Mouse (Mus musculus) heart, embryonic 12.5 days (tissue): ENCODE results near the gene Scgb1a1. TPM values are rescaled to one million over a fixed set of nuclear protein-coding genes. Genes with fewer than 3 reads are reported as not detected.

Experiments
- ATAC-seq: fragments of 200-750 bp; cut with Nextera tagmentation; 2 replicates; pipeline ENCODE4 v1.8.0; 2017; ENCODE audit warnings: moderate TSS enrichment, moderate library complexity; ENCODE audit not compliant: insufficient number of reproducible peaks, low FRiP score
- H3K27ac ChIP-seq: fragments of 300-500 bp; sonication (generic); 2 replicates; pipeline ENCODE4 v1.5.1; 2016; ENCODE audit warnings: mild to moderate bottlenecking, moderate library complexity; ENCODE audit not compliant: poor library complexity, severe bottlenecking
- H3K27me3 ChIP-seq: fragments of 300-500 bp; sonication (generic); replicated peaks from 2 replicates; pipeline ENCODE4 v1.6.1; 2016; ENCODE audit warnings: mild to moderate bottlenecking, moderate library complexity
- H3K36me3 ChIP-seq: fragments of 300-500 bp; sonication (generic); 2 replicates; pipeline ENCODE4 v1.6.1; 2016; ENCODE audit warnings: mild to moderate bottlenecking, moderate library complexity
- H3K4me1 ChIP-seq: fragments of 300-500 bp; sonication (generic); replicated peaks from 2 replicates; pipeline ENCODE4 v1.6.1; 2016; ENCODE audit warnings: mild to moderate bottlenecking
- H3K4me2 ChIP-seq: fragments of 300-500 bp; sonication (generic); 2 replicates; pipeline ENCODE4 v1.6.1; 2016; ENCODE audit warnings: mild to moderate bottlenecking, moderate library complexity
- H3K4me3 ChIP-seq: fragments of 300-500 bp; sonication (generic); 2 replicates; pipeline ENCODE4 v1.5.1; 2016; ENCODE audit warnings: mild to moderate bottlenecking
- H3K9ac ChIP-seq: fragments of 300-500 bp; sonication (generic); 2 replicates; pipeline ENCODE4 v1.6.1; 2016; ENCODE audit warnings: mild to moderate bottlenecking, moderate library complexity
- H3K9me3 ChIP-seq: fragments of 300-500 bp; sonication (generic); replicated peaks from 2 replicates; pipeline ENCODE4 v1.6.1; 2016; ENCODE audit warnings: mild to moderate bottlenecking, moderate library complexity
- WGBS: fragments of 180-500 bp; shearing (Covaris S2); methylation state at CpG from one replicate; pipeline ENCODE4 v1.1.7; 2016; 5-methylcytosine and 5-hydroxymethylcytosine counted together
- polyA plus RNA-seq: library from polyadenylated mRNA; unstranded; fragments of >200 nt; fragmentation: Nextera tagmentation; extraction: Ambion mirVana; gene quantifications from 2 replicates; pipeline ENCODE4 v1.2.1, GENCODE M21; 2016

Scgb1a1 gene
- polyA plus RNA-seq, 1 experiment from 2014 or later: not detected

- Histone ChIP-seq H3K27ac (no peak overlapping the region), H3K27me3 (no peaks in the 10 kb centered on the region), H3K4me3 (no peak overlapping the region), H3K4me1 (peaks cover 14% of the 10 kb centered on the region), H3K36me3 (no peaks in the 10 kb centered on the region), H3K4me2 (no peak overlapping the region), H3K9me3 (no peaks in the 10 kb centered on the region), H3K9ac (no peak overlapping the region)
- ATAC-seq: no peak
- 89% methylated on average over 3 of the region's 3 CpGs for WGBS
Measured at GRCm38 (mm10) chr19:9063831-9064230, 23.9 kb downstream of the Scgb1a1 start.

- Histone ChIP-seq H3K27me3 (no peaks in the 10 kb centered on the region), H3K27ac (no peak overlapping the region), H3K36me3 (no peaks in the 10 kb centered on the region), H3K4me3 (no peak overlapping the region), H3K4me1 (peaks cover 14% of the 10 kb centered on the region), H3K9me3 (no peaks in the 10 kb centered on the region), H3K4me2 (no peak overlapping the region), H3K9ac (no peak overlapping the region)
- 72% methylated on average over 2 of the region's 2 CpGs for WGBS
- ATAC-seq: no peak
Measured at GRCm38 (mm10) chr19:9062822-9063221, 24.9 kb downstream of the Scgb1a1 start.

- Histone ChIP-seq H3K36me3 (no peaks in the 10 kb centered on the region), H3K27ac (no peak overlapping the region), H3K4me3 (no peak overlapping the region), H3K27me3 (no peaks in the 10 kb centered on the region), H3K9ac (no peak overlapping the region), H3K4me1 (peaks cover 13% of the 10 kb centered on the region), H3K4me2 (no peak overlapping the region), H3K9me3 (no peaks in the 10 kb centered on the region)
- ATAC-seq: no peak
- 83% methylated on average over 8 of the region's 8 CpGs for WGBS
Measured at GRCm38 (mm10) chr19:9061221-9061893, 26.4 kb downstream of the Scgb1a1 start.

GRCm38 (mm10) chr19:9060103-9060502 is 27.7 kb downstream of the Scgb1a1 start:
- Histone ChIP-seq H3K4me1 (peaks cover 6% of the 10 kb centered on the region; the same call in 1 of the 2 replicates), H3K27me3 (no peaks in the 10 kb centered on the region), H3K4me2 (no peak overlapping the region), H3K9ac (no peak overlapping the region), H3K4me3 (no peak overlapping the region), H3K9me3 (no peaks in the 10 kb centered on the region), H3K27ac (no peak overlapping the region), H3K36me3 (no peaks in the 10 kb centered on the region)
- no peak for ATAC-seq
- 73% methylated on average over 4 of the region's 4 CpGs for WGBS

GRCm38 (mm10) chr19:9059391-9059790 is 28.4 kb downstream of the Scgb1a1 start:
- no peak overlapping the region for H3K9ac ChIP-seq
- peaks cover 6% of the 10 kb centered on the region; the same call in 1 of the 2 replicates for H3K4me1 ChIP-seq
- no peak overlapping the region for H3K4me2 ChIP-seq
- no peaks in the 10 kb centered on the region for H3K27me3 ChIP-seq
- H3K9me3 ChIP-seq: no peaks in the 10 kb centered on the region
- no peak for ATAC-seq
- no peak overlapping the region for H3K4me3 ChIP-seq
- H3K27ac ChIP-seq: no peak overlapping the region
- no peaks in the 10 kb centered on the region for H3K36me3 ChIP-seq
- WGBS: 65% methylated on average over 7 of the region's 7 CpGs

- Histone ChIP-seq H3K4me2 (no peak overlapping the region), H3K4me1 (peaks cover 6% of the 10 kb centered on the region; the same call in 1 of the 2 replicates), H3K9ac (no peak overlapping the region), H3K27ac (no peak overlapping the region), H3K27me3 (no peaks in the 10 kb centered on the region), H3K4me3 (no peak overlapping the region), H3K9me3 (no peaks in the 10 kb centered on the region), H3K36me3 (no peaks in the 10 kb centered on the region)
- no peak for ATAC-seq
- WGBS: 75% methylated on average over 4 of the region's 4 CpGs
Measured at GRCm38 (mm10) chr19:9058944-9059343, 28.8 kb downstream of the Scgb1a1 start.

- no peak overlapping the region for H3K4me3 ChIP-seq
- no peaks in the 10 kb centered on the region for H3K9me3 ChIP-seq
- H3K9ac ChIP-seq: no peak overlapping the region
- H3K4me2 ChIP-seq: no peak overlapping the region
- H3K36me3 ChIP-seq: no peaks in the 10 kb centered on the region
- H3K27me3 ChIP-seq: no peaks in the 10 kb centered on the region
- no peak for ATAC-seq
- H3K27ac ChIP-seq: no peak overlapping the region
- peaks cover 9% of the 10 kb centered on the region for H3K4me1 ChIP-seq
- WGBS: 80% methylated on average over 1 of the region's 1 CpGs
Measured at GRCm38 (mm10) chr19:9058331-9058884, 29.4 kb downstream of the Scgb1a1 start.

GRCm38 (mm10) chr19:9057679-9058078 is 30.1 kb downstream of the Scgb1a1 start:
- H3K27ac ChIP-seq: no peak overlapping the region
- no peaks in the 10 kb centered on the region for H3K27me3 ChIP-seq
- H3K4me2 ChIP-seq: no peak overlapping the region
- no peak overlapping the region for H3K4me3 ChIP-seq
- no peak overlapping the region for H3K9ac ChIP-seq
- ATAC-seq: no peak
- H3K36me3 ChIP-seq: no peaks in the 10 kb centered on the region
- no peaks in the 10 kb centered on the region for H3K9me3 ChIP-seq
- peaks cover 16% of the 10 kb centered on the region for H3K4me1 ChIP-seq

- no peaks in the 10 kb centered on the region for H3K27me3 ChIP-seq
- peaks cover 14% of the 10 kb centered on the region for H3K4me1 ChIP-seq
- H3K9me3 ChIP-seq: no peaks in the 10 kb centered on the region
- no peak overlapping the region for H3K4me2 ChIP-seq
- H3K27ac ChIP-seq: no peak overlapping the region
- H3K9ac ChIP-seq: no peak overlapping the region
- WGBS: 78% methylated on average over 4 of the region's 4 CpGs
- H3K36me3 ChIP-seq: no peaks in the 10 kb centered on the region
- ATAC-seq: no peak
- no peak overlapping the region for H3K4me3 ChIP-seq
Measured at GRCm38 (mm10) chr19:9055703-9056355, 31.9 kb downstream of the Scgb1a1 start.

GRCm38 (mm10) chr19:9055153-9055552 is 32.6 kb downstream of the Scgb1a1 start:
- no peak overlapping the region for H3K4me3 ChIP-seq
- no peaks in the 10 kb centered on the region for H3K27me3 ChIP-seq
- no peak for ATAC-seq
- H3K9ac ChIP-seq: no peak overlapping the region
- H3K4me1 ChIP-seq: peaks cover 17% of the 10 kb centered on the region
- H3K27ac ChIP-seq: no peak overlapping the region
- 19% methylated on average over 2 of the region's 2 CpGs for WGBS
- no peak overlapping the region for H3K4me2 ChIP-seq
- H3K36me3 ChIP-seq: no peaks in the 10 kb centered on the region
- H3K9me3 ChIP-seq: no peaks in the 10 kb centered on the region

- Histone ChIP-seq H3K27me3 (no peaks in the 10 kb centered on the region), H3K36me3 (no peaks in the 10 kb centered on the region), H3K9me3 (no peaks in the 10 kb centered on the region), H3K9ac (no peak overlapping the region), H3K27ac (peak overlapping the region; percentile 19; the same call in 1 of the 2 replicates), H3K4me3 (no peak overlapping the region), H3K4me2 (no peak overlapping the region), H3K4me1 (peaks cover 20% of the 10 kb centered on the region)
- peak; percentile 79; the same call in 1 of the 2 replicates for ATAC-seq
- WGBS: 14% methylated on average over 6 of the region's 6 CpGs
Measured at GRCm38 (mm10) chr19:9052803-9053431, 34.8 kb downstream of the Scgb1a1 start.
